Mouse (Mus musculus) heart, embryonic 14.5 days (tissue): ENCODE results near the gene Slc17a6. TPM values are rescaled to one million over a fixed set of nuclear protein-coding genes. Genes with fewer than 3 reads are reported as not detected.

Experiments used
- ATAC-seq: fragments of 200-750 bp; cut with Nextera tagmentation; 2 replicates; pipeline ENCODE4 v1.8.0; 2017; ENCODE audit warnings: low read depth, moderate TSS enrichment; ENCODE audit not compliant: insufficient number of reproducible peaks, insufficient read depth, low FRiP score
- H3K27ac ChIP-seq, 2 experiments: fragments of 200-500 bp in 1 of 2; fragments of 300-500 bp in 1 of 2; sonication (generic) in 1 of 2; replicated peaks in 1 of 2; 2 replicates each; pipeline ENCODE4 v1.5.1; 2012 to 2014; ENCODE audit warnings: low read depth in 2 of 2, low read length in 2 of 2, control low read depth in 1 of 2, mild to moderate bottlenecking in 1 of 2, mixed read lengths in 1 of 2; ENCODE audit not compliant: control insufficient read depth in 1 of 2, insufficient read depth in 1 of 2
- H3K27me3 ChIP-seq: fragments of 300-500 bp; sonication (generic); 2 replicates; pipeline ENCODE4 v1.6.1; 2014; ENCODE audit warnings: mild to moderate bottlenecking, low read length, control low read depth; ENCODE audit not compliant: control insufficient read depth, insufficient read depth
- H3K36me3 ChIP-seq: fragments of 300-500 bp; sonication (generic); 2 replicates; pipeline ENCODE4 v1.6.1; 2014; ENCODE audit warnings: mild to moderate bottlenecking, control low read depth, low read length, mixed read lengths; ENCODE audit not compliant: control insufficient read depth, insufficient read depth
- H3K4me1 ChIP-seq, 2 experiments: fragments of 200-500 bp in 1 of 2; fragments of 300-500 bp in 1 of 2; sonication (generic) in 1 of 2; 2 replicates each; pipeline ENCODE4 v1.6.1; 2012 to 2014; ENCODE audit warnings: low read length in 2 of 2, control low read depth in 1 of 2, mixed read lengths in 1 of 2; ENCODE audit not compliant: control insufficient read depth in 2 of 2, insufficient read depth in 2 of 2
- H3K4me2 ChIP-seq: fragments of 300-500 bp; sonication (generic); 2 replicates; pipeline ENCODE4 v1.6.1; 2014; ENCODE audit warnings: mild to moderate bottlenecking, low read length
- H3K4me3 ChIP-seq, 2 experiments: fragments of 200-500 bp in 1 of 2; fragments of 300-500 bp in 1 of 2; sonication (generic) in 1 of 2; 2 replicates each; pipeline ENCODE4 v1.5.1; 2012 to 2014; ENCODE audit warnings: low read length in 2 of 2, mild to moderate bottlenecking in 2 of 2, control low read depth in 1 of 2, low read depth in 1 of 2, moderate library complexity in 1 of 2; ENCODE audit not compliant: control insufficient read depth in 1 of 2, insufficient read depth in 1 of 2
- H3K9ac ChIP-seq: fragments of 300-500 bp; sonication (generic); 2 replicates; pipeline ENCODE4 v1.6.1; 2014; ENCODE audit warnings: mild to moderate bottlenecking, low read length
- H3K9me3 ChIP-seq: fragments of 300-500 bp; sonication (generic); 2 replicates; pipeline ENCODE4 v1.6.1; 2016; ENCODE audit warnings: low read length, control low read depth; ENCODE audit not compliant: control insufficient read depth
- WGBS: fragments of 180-500 bp; shearing (Covaris S2); extraction: QIAGEN DNeasy Blood & Tissue Kit; methylation state at CpG from one replicate; pipeline ENCODE4 v1.1.7; 2014; 5-methylcytosine and 5-hydroxymethylcytosine counted together
- polyA plus RNA-seq: library from polyadenylated mRNA; unstranded; fragments of >200 nt; fragmentation: Nextera tagmentation; extraction: Ambion mirVana; gene quantifications from 2 replicates; pipeline ENCODE4 v1.2.1, GENCODE M21; 2014

Gene Slc17a6
- polyA plus RNA-seq, 1 experiment from 2014 or later = not detected

DNA sequence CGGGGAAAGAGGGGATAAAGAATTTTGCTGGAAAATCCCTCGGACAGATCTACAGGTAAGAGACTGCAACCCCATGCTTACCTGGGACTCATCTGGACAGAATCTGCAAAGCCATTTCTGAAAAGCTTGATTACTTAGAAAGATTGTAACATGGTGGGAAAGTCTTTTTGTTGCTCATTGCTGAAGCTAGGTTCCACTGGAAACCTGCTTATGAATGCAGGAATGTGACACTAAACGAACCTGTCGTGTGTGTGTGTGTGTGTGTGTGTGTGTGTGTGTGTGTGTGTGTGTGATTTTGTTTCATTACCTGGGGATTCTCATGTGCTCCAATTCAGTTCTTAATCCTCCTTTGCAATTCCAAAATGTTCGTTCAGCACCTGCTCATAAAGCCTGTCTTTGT, 860 bp downstream of the Slc17a6 start:
- H3K27ac ChIP-seq = no peak overlapping the region
- no peak overlapping the region for H3K4me2 ChIP-seq
- WGBS = 5% methylated on average over 5 of the region's 5 CpGs
- H3K9ac ChIP-seq = no peak overlapping the region
- H3K4me1 ChIP-seq = no peaks in the 10 kb centered on the region
- peaks cover 78% of the 10 kb centered on the region for H3K27me3 ChIP-seq
- no peak overlapping the region for H3K4me3 ChIP-seq
- no peaks in the 10 kb centered on the region for H3K36me3 ChIP-seq
- no peak for ATAC-seq
- H3K9me3 ChIP-seq = no peaks in the 10 kb centered on the region

DNA sequence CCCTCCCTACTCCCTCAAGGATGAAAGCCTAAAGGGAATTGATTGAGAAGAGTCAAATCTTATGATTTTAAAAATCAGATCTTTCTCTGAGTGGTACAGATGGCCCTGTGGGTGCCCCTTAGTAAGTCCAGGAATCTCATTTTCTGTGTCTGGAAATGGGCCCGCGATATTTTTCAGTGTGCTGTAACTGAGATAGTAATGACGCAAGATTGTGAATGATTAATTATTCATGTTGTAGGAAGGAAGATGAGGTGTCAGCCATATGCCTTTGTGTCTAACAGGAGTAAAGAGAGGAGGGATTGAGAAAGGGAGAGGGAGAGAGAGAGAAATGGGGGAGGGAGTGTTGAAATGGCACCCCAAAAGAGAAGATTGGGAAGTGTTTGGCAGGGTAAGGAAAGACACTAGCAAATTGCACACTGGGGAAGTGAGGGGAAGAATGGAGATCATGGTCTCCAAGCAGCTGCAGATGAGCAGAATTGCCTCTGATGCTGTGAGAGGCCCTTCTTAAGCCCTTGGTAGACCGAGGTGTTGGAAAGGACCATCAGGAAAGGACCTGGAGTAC, 2.6 kb downstream of the Slc17a6 start:
- Histone ChIP-seq H3K4me1 (no peaks in the 10 kb centered on the region), H3K27me3 (peaks cover 86% of the 10 kb centered on the region), H3K36me3 (no peaks in the 10 kb centered on the region), H3K9me3 (no peaks in the 10 kb centered on the region), H3K27ac (no peak overlapping the region), H3K4me3 (no peak overlapping the region), H3K9ac (no peak overlapping the region), H3K4me2 (no peak overlapping the region)
- ATAC-seq = no peak
- 4% methylated on average over 4 of the region's 4 CpGs for WGBS

DNA sequence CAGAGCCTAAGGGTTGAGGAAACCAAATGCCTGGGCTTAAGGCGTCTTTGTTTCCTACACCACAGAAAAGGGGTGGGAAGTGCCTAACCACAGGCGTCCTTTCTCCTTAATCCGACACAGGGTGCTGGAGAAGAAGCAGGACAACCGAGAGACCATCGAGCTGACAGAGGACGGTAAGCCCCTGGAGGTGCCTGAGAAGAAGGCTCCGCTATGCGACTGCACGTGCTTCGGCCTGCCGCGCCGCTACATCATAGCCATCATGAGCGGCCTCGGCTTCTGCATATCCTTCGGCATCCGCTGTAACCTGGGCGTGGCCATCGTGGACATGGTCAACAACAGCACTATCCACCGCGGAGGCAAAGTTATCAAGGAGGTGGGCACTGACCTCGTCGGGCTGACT, 3.4 kb downstream of the Slc17a6 start:
- WGBS = under 1% methylated on average over 23 of the region's 23 CpGs
- Histone ChIP-seq H3K27me3 (peaks cover 89% of the 10 kb centered on the region), H3K9me3 (no peaks in the 10 kb centered on the region), H3K27ac (no peak overlapping the region), H3K4me1 (no peaks in the 10 kb centered on the region), H3K4me2 (no peak overlapping the region), H3K4me3 (no peak overlapping the region), H3K9ac (no peak overlapping the region), H3K36me3 (no peaks in the 10 kb centered on the region)
- ATAC-seq = no peak

DNA sequence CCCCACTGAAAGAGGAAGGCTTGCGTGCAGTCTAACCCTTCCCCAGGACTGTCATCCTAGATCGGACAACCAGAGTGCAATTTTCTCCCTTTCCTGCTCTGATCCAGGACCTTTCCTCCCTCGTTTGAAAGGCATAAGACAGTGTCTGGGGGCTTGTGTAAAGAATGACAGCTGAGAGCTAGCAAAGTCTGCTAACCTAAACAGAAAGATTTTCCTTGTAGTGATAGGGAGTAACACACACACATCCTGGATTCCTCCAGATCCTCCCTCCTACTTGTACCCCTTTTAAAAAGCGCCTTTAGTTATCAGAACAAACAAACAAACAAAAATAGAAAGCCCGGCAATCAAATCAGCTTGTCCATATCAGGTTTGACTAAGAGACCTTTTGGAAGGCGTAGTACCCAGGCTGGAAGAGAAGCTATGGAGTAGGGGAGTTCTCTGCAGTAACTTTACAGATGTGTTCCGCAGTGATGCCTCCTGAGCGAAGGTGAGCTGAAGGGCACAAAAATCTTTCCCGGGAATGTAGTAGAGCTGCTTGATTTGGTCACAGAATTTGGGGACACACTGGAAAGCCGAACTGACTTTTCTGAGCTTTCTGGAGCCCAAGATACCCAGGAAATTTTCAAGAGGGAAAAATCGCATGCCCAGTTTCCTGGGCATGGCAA, 3.9 kb downstream of the Slc17a6 start:
- Histone ChIP-seq H3K4me1 (no peaks in the 10 kb centered on the region), H3K9me3 (no peaks in the 10 kb centered on the region), H3K4me3 (no peak overlapping the region), H3K4me2 (no peak overlapping the region), H3K27me3 (peaks cover 89% of the 10 kb centered on the region), H3K27ac (no peak overlapping the region), H3K9ac (no peak overlapping the region), H3K36me3 (no peaks in the 10 kb centered on the region)
- 3% methylated on average over 11 of the region's 11 CpGs for WGBS
- ATAC-seq = no peak

DNA sequence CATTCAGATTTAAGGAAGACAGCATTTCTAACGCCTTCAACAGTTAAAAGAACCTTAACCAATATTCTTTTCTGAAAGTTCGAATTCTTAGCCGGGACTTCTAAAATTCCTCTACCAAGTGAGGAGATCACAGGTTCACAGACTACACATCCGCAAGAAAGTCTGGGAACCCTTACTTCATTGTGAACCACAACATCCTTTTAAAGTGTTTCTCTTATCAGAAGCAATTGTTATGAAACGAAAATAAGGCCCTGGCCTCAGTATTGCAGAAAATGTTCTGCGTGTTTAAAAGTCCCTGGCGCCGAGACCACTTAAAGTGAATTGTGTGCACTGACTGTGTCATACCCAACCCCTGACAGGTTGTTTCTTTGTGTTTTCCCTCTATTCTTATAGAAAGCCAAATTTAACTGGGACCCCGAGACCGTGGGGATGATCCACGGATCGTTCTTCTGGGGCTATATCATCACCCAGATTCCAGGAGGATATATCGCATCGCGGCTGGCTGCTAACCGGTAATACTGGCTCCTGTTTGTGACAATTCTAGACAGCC, 4.7 kb downstream of the Slc17a6 start:
- Histone ChIP-seq H3K4me1 (no peaks in the 10 kb centered on the region), H3K9me3 (no peaks in the 10 kb centered on the region), H3K9ac (no peak overlapping the region), H3K4me3 (no peak overlapping the region), H3K27ac (no peak overlapping the region), H3K27me3 (peaks cover 90% of the 10 kb centered on the region), H3K36me3 (no peaks in the 10 kb centered on the region), H3K4me2 (no peak overlapping the region)
- 2% methylated on average over 16 of the region's 16 CpGs for WGBS
- no peak for ATAC-seq

DNA sequence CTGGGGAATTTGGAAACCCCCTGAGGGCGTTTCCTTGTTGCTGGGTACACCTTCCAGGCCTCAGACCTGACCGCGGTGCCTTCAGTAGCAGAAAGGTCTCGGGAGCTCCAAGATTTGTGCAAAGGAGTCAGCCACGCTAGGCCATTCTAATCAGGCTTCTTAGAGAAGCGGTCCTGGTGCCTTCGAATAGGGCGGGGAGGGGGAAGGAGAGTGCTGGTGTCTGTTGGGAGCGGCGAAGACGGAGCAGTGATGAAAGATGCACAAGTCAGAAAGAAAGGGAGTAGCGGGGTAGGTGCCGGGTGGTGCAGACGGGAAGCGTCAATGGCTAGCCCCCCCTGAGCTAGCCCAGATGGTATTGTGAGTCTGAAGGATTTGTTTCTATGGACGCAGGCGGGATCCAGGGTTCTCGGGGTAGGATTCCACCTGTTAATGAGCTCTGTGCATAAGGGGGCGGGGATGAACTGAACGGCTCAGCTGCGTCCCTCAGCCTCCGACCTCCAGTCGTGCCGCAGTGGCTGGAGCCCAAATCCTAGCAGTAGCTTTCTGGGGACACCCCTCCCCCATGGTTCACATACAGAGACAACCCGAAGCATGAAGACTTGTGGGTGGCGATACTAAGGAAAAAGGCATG, 5.3 kb downstream of the Slc17a6 start:
- WGBS = under 1% methylated on average over 26 of the region's 26 CpGs
- H3K27me3 ChIP-seq = peaks cover 84% of the 10 kb centered on the region
- H3K4me2 ChIP-seq = no peak overlapping the region
- no peaks in the 10 kb centered on the region for H3K36me3 ChIP-seq
- no peak overlapping the region for H3K27ac ChIP-seq
- H3K9me3 ChIP-seq = no peaks in the 10 kb centered on the region
- no peaks in the 10 kb centered on the region for H3K4me1 ChIP-seq
- H3K4me3 ChIP-seq = no peak overlapping the region
- no peak overlapping the region for H3K9ac ChIP-seq
- ATAC-seq = no peak

DNA sequence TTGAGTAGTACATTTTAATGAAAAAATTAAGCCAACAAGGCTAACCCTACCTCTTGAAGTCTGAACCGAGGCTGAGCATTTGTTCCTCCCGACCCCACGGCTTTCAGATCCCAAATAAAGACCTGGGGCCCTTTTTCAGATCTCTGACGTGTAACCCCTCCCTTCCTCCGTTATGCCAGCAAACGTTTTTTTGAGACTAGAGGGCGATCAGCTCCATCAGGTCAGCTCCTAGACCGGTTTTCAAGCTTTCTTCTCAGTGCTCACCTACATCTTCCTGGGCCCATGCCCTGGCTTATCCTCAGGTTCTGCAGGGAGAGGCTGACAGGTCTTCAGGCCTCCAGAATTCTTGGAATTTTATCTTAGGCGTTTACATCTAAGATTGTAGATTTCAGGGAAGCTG, 5.9 kb downstream of the Slc17a6 start:
- no peak overlapping the region for H3K9ac ChIP-seq
- no peak for ATAC-seq
- WGBS = 1% methylated on average over 9 of the region's 9 CpGs
- H3K9me3 ChIP-seq = no peaks in the 10 kb centered on the region
- no peaks in the 10 kb centered on the region for H3K36me3 ChIP-seq
- H3K4me2 ChIP-seq = no peak overlapping the region
- H3K27ac ChIP-seq = no peak overlapping the region
- no peaks in the 10 kb centered on the region for H3K4me1 ChIP-seq
- H3K27me3 ChIP-seq = peaks cover 84% of the 10 kb centered on the region
- H3K4me3 ChIP-seq = no peak overlapping the region
